Mouse (Mus musculus) right cerebral cortex, postnatal 25 days (tissue): Measurements from ENCODE around the gene Ankrd13c.

Experiments
- DNase-seq: peaks from one replicate; pipeline ENCODE4 v3.0.0; 2022

Ankrd13c gene

GRCm38 (mm10) chr3:157955466-157955865, 8.4 kb downstream of the Ankrd13c start:
- no peak for DNase-seq

GRCm38 (mm10) chr3:157956201-157956600, 9.2 kb downstream of the Ankrd13c start:
- no peak for DNase-seq

GRCm38 (mm10) chr3:157957320-157957719, 10.3 kb downstream of the Ankrd13c start:
- no peak for DNase-seq

GRCm38 (mm10) chr3:157971151-157971550, 24.1 kb downstream of the Ankrd13c start:
- DNase-seq, result no peak

- no peak for DNase-seq
Measured at GRCm38 (mm10) chr3:157973236-157973635, 26.2 kb downstream of the Ankrd13c start.

GRCm38 (mm10) chr3:157979619-157980018, 32.6 kb downstream of the Ankrd13c start:
- no peak for DNase-seq

- no peak for DNase-seq
Measured at GRCm38 (mm10) chr3:157993322-157993721, 46.3 kb downstream of the Ankrd13c start.

GRCm38 (mm10) chr3:157995726-157996125, 48.7 kb downstream of the Ankrd13c start:
- no peak for DNase-seq

GRCm38 (mm10) chr3:157998742-157999369, 51.8 kb downstream of the Ankrd13c start:
- DNase-seq, result no peak

GRCm38 (mm10) chr3:158008647-158009046, 61.6 kb downstream of the Ankrd13c start:
- no peak for DNase-seq

GRCm38 (mm10) chr3:158009762-158010320, 62.8 kb downstream of the Ankrd13c start:
- DNase-seq, result no peak

GRCm38 (mm10) chr3:158031371-158031925, 84.4 kb downstream of the Ankrd13c start:
- DNase-seq, result peak; percentile 89

- DNase-seq, result no peak
Measured at GRCm38 (mm10) chr3:158032106-158032505, 85.1 kb downstream of the Ankrd13c start.

GRCm38 (mm10) chr3:158035866-158036265, 88.8 kb downstream of the Ankrd13c start:
- DNase-seq, result no peak

GRCm38 (mm10) chr3:158036329-158036988, 89.4 kb downstream of the Ankrd13c start, which contains the start of the genes Srsf11 and Lrrc40:
Gene Srsf11 (minus strand): TSS chr3:158036639.
Gene Lrrc40 (plus strand): TSS chr3:158036662.
- peak; percentile 95 for DNase-seq

- DNase-seq, result no peak
Measured at GRCm38 (mm10) chr3:158038106-158038505, 91.1 kb downstream of the Ankrd13c start.

- DNase-seq, result no peak
Measured at GRCm38 (mm10) chr3:158040755-158041154, 93.7 kb downstream of the Ankrd13c start.

GRCm38 (mm10) chr3:158049508-158049907, 102.5 kb downstream of the Ankrd13c start:
- DNase-seq, result no peak
